In genomic region chr6:142414597-142414996, GRCm38 (mm10) we compare ENCODE assay signal across 10 mouse cellular contexts. TPM values are rescaled to one million over a fixed set of nuclear protein-coding genes. Genes with fewer than 3 reads are reported as not detected.
DNase-seq lines count a peak whose midpoint lies in the region; ATAC-seq and TF ChIP-seq lines count a peak whose summit lies in the region.
"Had no signal": no experiment of that assay in that cellular context is flagged by ENCODE, and none has a peak within 500 bp of the region (broad histone marks: within the 10 kb centered on the region; RNA-seq: fewer than 3 reads in every experiment).

No protein-coding gene starts in this region.

- TF ChIP-seq CTCF in lung, embryonic 14.5 days (IDR thresholded peaks at IDR 0.05; ENCODE audit: low read depth): no peak

- no peak overlapping the region for H3K9ac ChIP-seq in lung, embryonic 14.5 days
- H3K9ac ChIP-seq in forebrain, embryonic 15.5 days (replicated peaks): peak overlapping the region; percentile 27; the same call in 1 of the 2 replicates
- no peak overlapping the region for H3K9ac ChIP-seq in liver, embryonic 12.5 days
- H3K9ac ChIP-seq in stomach, embryonic 16.5 days (ENCODE audit: low read length): no peak overlapping the region

- no peak overlapping the region for H3K27ac ChIP-seq in lung, embryonic 14.5 days (ENCODE audit: low read depth)
- no peak overlapping the region for H3K27ac ChIP-seq in forebrain, embryonic 15.5 days (replicated peaks)
- no peak overlapping the region for H3K27ac ChIP-seq in liver, embryonic 12.5 days
- H3K27ac ChIP-seq in stomach, embryonic 16.5 days (ENCODE audit: low read length): no peak overlapping the region

- H3K27me3 ChIP-seq in lung, embryonic 14.5 days (ENCODE audit: insufficient read depth, low read length): peaks cover 25% of the 10 kb centered on the region
- H3K27me3 ChIP-seq in forebrain, embryonic 15.5 days: peaks cover 32% of the 10 kb centered on the region
- H3K27me3 ChIP-seq in liver, embryonic 12.5 days (replicated peaks): peaks cover 43% of the 10 kb centered on the region
- H3K27me3 ChIP-seq in stomach, embryonic 16.5 days (ENCODE audit: control insufficient read depth, insufficient read depth, low read length): peaks cover 22% of the 10 kb centered on the region

- no peak for DNase-seq in lung, embryonic 14.5 days
- DNase-seq in lung, adult 18-20 months: no peak
- no peak for DNase-seq in urinary bladder, postnatal 36 days (ENCODE audit: low spot score in 2 of 2)
- DNase-seq in layer of hippocampus, postnatal 25 days (ENCODE audit: extremely low spot score in 1 of 2, low spot score in 1 of 2): no peak
- DNase-seq: cerebellum, adult 9-11 months had no signal

- WGBS in lung, embryonic 14.5 days: under 1% methylated on average over 24 of the region's 24 CpGs
- WGBS in forebrain, embryonic 15.5 days: under 1% methylated on average over 24 of the region's 24 CpGs
- WGBS in liver, embryonic 12.5 days (ENCODE audit: insufficient replicate concordance): 7% methylated on average over 24 of the region's 24 CpGs
- 2% methylated on average over 24 of the region's 24 CpGs for WGBS in stomach, embryonic 16.5 days

- no peaks in the 10 kb centered on the region for H3K36me3 ChIP-seq in lung, embryonic 14.5 days (ENCODE audit: insufficient read depth)
- no peaks in the 10 kb centered on the region for H3K36me3 ChIP-seq in forebrain, embryonic 15.5 days
- H3K36me3 ChIP-seq in liver, embryonic 12.5 days: no peaks in the 10 kb centered on the region
- no peaks in the 10 kb centered on the region for H3K36me3 ChIP-seq in stomach, embryonic 16.5 days (ENCODE audit: control insufficient read depth, insufficient read depth, low read length)

- H3K4me2 ChIP-seq in lung, embryonic 14.5 days: peak overlapping the region; percentile 56
- H3K4me2 ChIP-seq in forebrain, embryonic 15.5 days (replicated peaks): peak overlapping the region; percentile 42
- H3K4me2 ChIP-seq in liver, embryonic 12.5 days: peak overlapping the region; percentile 44
- H3K4me2 ChIP-seq in stomach, embryonic 16.5 days (ENCODE audit: low read depth, low read length): peak overlapping the region; percentile 46

- no peaks in the 10 kb centered on the region for H3K9me3 ChIP-seq in lung, embryonic 14.5 days (ENCODE audit: low read depth, low read length)
- no peaks in the 10 kb centered on the region for H3K9me3 ChIP-seq in forebrain, embryonic 15.5 days
- H3K9me3 ChIP-seq in liver, embryonic 12.5 days (replicated peaks): no peaks in the 10 kb centered on the region
- H3K9me3 ChIP-seq in stomach, embryonic 16.5 days (replicated peaks; ENCODE audit: control insufficient read depth, low read length): no peaks in the 10 kb centered on the region

- ATAC-seq in lung, embryonic 14.5 days (ENCODE audit: insufficient read depth): peak; percentile 52; the same call in 1 of the 2 replicates
- ATAC-seq in forebrain, embryonic 15.5 days (replicated peaks): no peak
- ATAC-seq in liver, embryonic 12.5 days: no peak
- ATAC-seq in stomach, embryonic 16.5 days (ENCODE audit: insufficient read depth, low FRiP score): no peak
- ATAC-seq in inflammation-experienced regulatory T-cells, adult 6 months: no peak

- no peaks in the 10 kb centered on the region for H3K4me1 ChIP-seq in lung, embryonic 14.5 days (ENCODE audit: insufficient read depth)
- H3K4me1 ChIP-seq in forebrain, embryonic 15.5 days: no peaks in the 10 kb centered on the region
- no peaks in the 10 kb centered on the region for H3K4me1 ChIP-seq in liver, embryonic 12.5 days
- no peaks in the 10 kb centered on the region; the same call in 1 of the 2 replicates for H3K4me1 ChIP-seq in stomach, embryonic 16.5 days (ENCODE audit: control insufficient read depth, insufficient read depth, low read length)

- H3K4me3 ChIP-seq in lung, embryonic 14.5 days (ENCODE audit: low read depth, low read length): peak overlapping the region; percentile 22
- peak overlapping the region; percentile 29 for H3K4me3 ChIP-seq in forebrain, embryonic 15.5 days
- H3K4me3 ChIP-seq in liver, embryonic 12.5 days: peak overlapping the region; percentile 22
- peak overlapping the region; percentile 31 for H3K4me3 ChIP-seq in stomach, embryonic 16.5 days (replicated peaks; ENCODE audit: low read length)

RNA-seq across cellular contexts. Expression of gene Spx, which starts 1.4 kb away (rescaled TPM):
- 1.5 and 1.6 TPM in 2 replicates for polyA plus RNA-seq in lung, embryonic 14.5 days (2014; fragmentation: Nextera tagmentation; extraction: Ambion mirVana)
- 1.3 and 3.4 TPM in 2 replicates for polyA plus RNA-seq in forebrain, embryonic 15.5 days (2015; fragmentation: Nextera tagmentation; extraction: Ambion mirVana)
- 0.08 and 0.11 TPM in 2 replicates for polyA plus RNA-seq in liver, embryonic 12.5 days (2016; fragmentation: Nextera tagmentation; extraction: Ambion mirVana)
- 0.41 and 0.67 TPM in 2 replicates for polyA plus RNA-seq in stomach, embryonic 16.5 days (2015; fragmentation: Nextera tagmentation; extraction: Ambion mirVana)
- total RNA-seq in layer of hippocampus, postnatal 25 days (2021): 1 to 10 TPM in 1 of 2 experiments, under 1 TPM in 1; 0.77 to 1.6 TPM
- 1 to 10 TPM in 2 of 3 experiments, under 1 TPM in 1; 0.89 to 2.3 (median 1.1) TPM for polyA plus RNA-seq in inflammation-experienced regulatory T-cells, adult 6 months (2017; shearing (Covaris generic))

RNA-seq across cellular contexts. Expression of gene Golt1b, which starts 27.6 kb away (rescaled TPM):
- polyA plus RNA-seq in lung, embryonic 14.5 days (2014; fragmentation: Nextera tagmentation; extraction: Ambion mirVana): 107 and 113 TPM in 2 replicates
- polyA plus RNA-seq in forebrain, embryonic 15.5 days (2015; fragmentation: Nextera tagmentation; extraction: Ambion mirVana): 80.6 and 85.5 TPM in 2 replicates
- 51.3 and 54.6 TPM in 2 replicates for polyA plus RNA-seq in liver, embryonic 12.5 days (2016; fragmentation: Nextera tagmentation; extraction: Ambion mirVana)
- 84.8 and 91.8 TPM in 2 replicates for polyA plus RNA-seq in stomach, embryonic 16.5 days (2015; fragmentation: Nextera tagmentation; extraction: Ambion mirVana)
- 10 to 100 TPM; 29.4 to 31.6 TPM for total RNA-seq in layer of hippocampus, postnatal 25 days (2021)
- polyA plus RNA-seq in inflammation-experienced regulatory T-cells, adult 6 months (2017; shearing (Covaris generic)): 10 to 100 TPM; 46.3 to 72.5 (median 52.9) TPM

RNA-seq across cellular contexts. Expression of gene Recql, which starts 27.7 kb away (rescaled TPM):
- 29.9 and 33.0 TPM in 2 replicates for polyA plus RNA-seq in lung, embryonic 14.5 days (2014; fragmentation: Nextera tagmentation; extraction: Ambion mirVana)
- 29.1 and 31.2 TPM in 2 replicates for polyA plus RNA-seq in forebrain, embryonic 15.5 days (2015; fragmentation: Nextera tagmentation; extraction: Ambion mirVana)
- 25.8 and 25.9 TPM in 2 replicates for polyA plus RNA-seq in liver, embryonic 12.5 days (2016; fragmentation: Nextera tagmentation; extraction: Ambion mirVana)
- 22.8 and 25.9 TPM in 2 replicates for polyA plus RNA-seq in stomach, embryonic 16.5 days (2015; fragmentation: Nextera tagmentation; extraction: Ambion mirVana)
- 10 to 100 TPM; 19.9 to 27.6 TPM for total RNA-seq in layer of hippocampus, postnatal 25 days (2021)
- polyA plus RNA-seq in inflammation-experienced regulatory T-cells, adult 6 months (2017; shearing (Covaris generic)): 10 to 100 TPM; 47.8 to 55.2 (median 52.4) TPM

RNA-seq across cellular contexts. Expression of gene Gys2, which starts 58.3 kb away (rescaled TPM):
- not detected in 2 replicates for polyA plus RNA-seq in lung, embryonic 14.5 days (2014; fragmentation: Nextera tagmentation; extraction: Ambion mirVana)
- polyA plus RNA-seq in forebrain, embryonic 15.5 days (2015; fragmentation: Nextera tagmentation; extraction: Ambion mirVana): not detected in 2 replicates
- polyA plus RNA-seq in liver, embryonic 12.5 days (2016; fragmentation: Nextera tagmentation; extraction: Ambion mirVana): 34.4 and 36.7 TPM in 2 replicates
- 2.7 and 3.4 TPM in 2 replicates for polyA plus RNA-seq in stomach, embryonic 16.5 days (2015; fragmentation: Nextera tagmentation; extraction: Ambion mirVana)
- under 1 TPM; 0.22 to 0.31 TPM for total RNA-seq in layer of hippocampus, postnatal 25 days (2021)
- not detected for polyA plus RNA-seq in inflammation-experienced regulatory T-cells, adult 6 months (2017; shearing (Covaris generic))
- total RNA-seq: MEL had no signal
